Mouse (Mus musculus) limb, embryonic 12.5 days (tissue): ENCODE data around the gene Krtap4-13. TPM values are rescaled to one million over a fixed set of nuclear protein-coding genes. Genes with fewer than 3 reads are reported as not detected.
"Not testable (repeated sequence)": the region's sequence is repeated elsewhere in the genome, so short reads cannot be mapped to it uniquely, and the experiment has no call there.

Experiments used
- ATAC-seq: fragments of 200-750 bp; cut with Nextera tagmentation; 2 replicates; pipeline ENCODE4 v1.8.0; 2017; ENCODE audit warnings: low read depth, moderate TSS enrichment; ENCODE audit not compliant: insufficient number of reproducible peaks, insufficient read depth, low FRiP score, low TSS enrichment
- H3K27ac ChIP-seq: fragments of 300-500 bp; sonication (generic); 2 replicates; pipeline ENCODE4 v1.5.1; 2016; ENCODE audit warnings: mild to moderate bottlenecking, moderate library complexity
- H3K27me3 ChIP-seq: fragments of 300-500 bp; sonication (generic); 2 replicates; pipeline ENCODE4 v1.6.1; 2016; ENCODE audit warnings: mild to moderate bottlenecking, moderate library complexity
- H3K36me3 ChIP-seq: fragments of 300-500 bp; sonication (generic); 2 replicates; pipeline ENCODE4 v1.6.1; 2016; ENCODE audit warnings: mild to moderate bottlenecking, moderate library complexity
- H3K4me1 ChIP-seq: fragments of 300-500 bp; sonication (generic); replicated peaks from 2 replicates; pipeline ENCODE4 v1.6.1; 2016
- H3K4me2 ChIP-seq: fragments of 300-500 bp; sonication (generic); 2 replicates; pipeline ENCODE4 v1.6.1; 2016; ENCODE audit warnings: mild to moderate bottlenecking, moderate library complexity
- H3K4me3 ChIP-seq: fragments of 300-500 bp; sonication (generic); replicated peaks from 2 replicates; pipeline ENCODE4 v1.5.1; 2016; ENCODE audit warnings: mild to moderate bottlenecking
- H3K9ac ChIP-seq: fragments of 300-500 bp; sonication (generic); replicated peaks from 2 replicates; pipeline ENCODE4 v1.6.1; 2016; ENCODE audit warnings: mild to moderate bottlenecking, moderate library complexity
- H3K9me3 ChIP-seq: fragments of 300-500 bp; sonication (generic); 2 replicates; pipeline ENCODE4 v1.6.1; 2016; ENCODE audit warnings: mild to moderate bottlenecking, moderate library complexity
- WGBS: fragments of 180-500 bp; shearing (Covaris S2); methylation state at CpG from one replicate; pipeline ENCODE4 v1.1.7; 2016; 5-methylcytosine and 5-hydroxymethylcytosine counted together
- polyA plus RNA-seq: library from polyadenylated mRNA; unstranded; fragments of >200 nt; fragmentation: Nextera tagmentation; extraction: Ambion mirVana; gene quantifications from 2 replicates; pipeline ENCODE4 v1.2.1, GENCODE M21; 2016

Krtap4-13 gene
- polyA plus RNA-seq = not detected in 2 replicates

GRCm38 (mm10) chr11:99809792-99810191 lies at the start of gene Krtap4-13:
TSS of gene Krtap4-13 (minus strand) at chr11:99809892.
- H3K36me3 ChIP-seq, ATAC-seq, H3K27me3 ChIP-seq, H3K9ac ChIP-seq, H3K4me1 ChIP-seq, H3K9me3 ChIP-seq, H3K4me3 ChIP-seq, H3K27ac ChIP-seq, H3K4me2 ChIP-seq: not testable (repeated sequence)

- ATAC-seq = no peak
- WGBS = 82% methylated on average over 2 of the region's 2 CpGs
- no peak overlapping the region for H3K4me2 ChIP-seq
- no peaks in the 10 kb centered on the region for H3K9me3 ChIP-seq
- no peaks in the 10 kb centered on the region for H3K4me1 ChIP-seq
- no peaks in the 10 kb centered on the region for H3K36me3 ChIP-seq
- no peak overlapping the region for H3K9ac ChIP-seq
- H3K27ac ChIP-seq = no peak overlapping the region
- H3K4me3 ChIP-seq = no peak overlapping the region
- H3K27me3 ChIP-seq = no peaks in the 10 kb centered on the region
Observed at GRCm38 (mm10) chr11:99858761-99859160, 49.1 kb upstream of the Krtap4-13 start.

GRCm38 (mm10) chr11:99857617-99858016 lies 47.9 kb upstream of the Krtap4-13 start, which contains the start of gene Gm11568:
TSS of gene Gm11568 (plus strand) at chr11:99857917.
- ATAC-seq = no peak
- WGBS = 92% methylated on average over 2 of the region's 2 CpGs
- no peak within 1 kb of the TSS for H3K27ac ChIP-seq

GRCm38 (mm10) chr11:99854121-99854520 lies 44.4 kb upstream of the Krtap4-13 start:
- Histone ChIP-seq H3K4me2 (no peak overlapping the region), H3K4me1 (no peaks in the 10 kb centered on the region)
- no peak for ATAC-seq

More at GRCm38 (mm10) chr11:99857617-99858016, 47.9 kb upstream of the Krtap4-13 start, which contains the start of gene Gm11568:
- Histone ChIP-seq H3K4me1 (no peaks in the 10 kb centered on the region), H3K4me3 (no peak within 1 kb of the TSS), H3K36me3 (no peaks in the 10 kb centered on the region), H3K9ac (no peak within 1 kb of the TSS), H3K4me2 (no peak within 1 kb of the TSS), H3K27me3 (no peaks in the 10 kb centered on the region), H3K9me3 (no peaks in the 10 kb centered on the region)

GRCm38 (mm10) chr11:99851508-99851907 lies 41.8 kb upstream of the Krtap4-13 start, which contains the start of gene Krtap4-16:
TSS of gene Krtap4-16 (minus strand) at chr11:99851608.
- no peak for ATAC-seq
- Histone ChIP-seq H3K36me3 (no peaks in the 10 kb centered on the region), H3K27ac (no peak within 1 kb of the TSS)

More at GRCm38 (mm10) chr11:99854121-99854520, 44.4 kb upstream of the Krtap4-13 start:
- Histone ChIP-seq H3K9ac (no peak overlapping the region), H3K9me3 (peaks cover 7% of the 10 kb centered on the region; the same call in 1 of the 2 replicates), H3K27ac (no peak overlapping the region), H3K4me3 (no peak overlapping the region), H3K27me3 (no peaks in the 10 kb centered on the region), H3K36me3 (no peaks in the 10 kb centered on the region)
- 49% methylated on average over 3 of the region's 3 CpGs for WGBS

GRCm38 (mm10) chr11:99846746-99847145 lies 37.1 kb upstream of the Krtap4-13 start:
- Histone ChIP-seq H3K9ac (no peak overlapping the region), H3K4me2 (no peak overlapping the region), H3K27ac (no peak overlapping the region), H3K27me3 (no peaks in the 10 kb centered on the region), H3K36me3 (no peaks in the 10 kb centered on the region), H3K4me1 (no peaks in the 10 kb centered on the region), H3K9me3 (peaks cover 7% of the 10 kb centered on the region; the same call in 1 of the 2 replicates), H3K4me3 (no peak overlapping the region)
- ATAC-seq = no peak
- 82% methylated on average over 2 of the region's 2 CpGs for WGBS

More at GRCm38 (mm10) chr11:99851508-99851907, 41.8 kb upstream of the Krtap4-13 start, which contains the start of gene Krtap4-16:
- H3K4me2 ChIP-seq = no peak within 1 kb of the TSS
- peaks cover 7% of the 10 kb centered on the region; the same call in 1 of the 2 replicates for H3K9me3 ChIP-seq
- H3K9ac ChIP-seq = no peak within 1 kb of the TSS
- H3K4me3 ChIP-seq = no peak within 1 kb of the TSS
- H3K4me1 ChIP-seq = no peaks in the 10 kb centered on the region
- no peaks in the 10 kb centered on the region for H3K27me3 ChIP-seq

GRCm38 (mm10) chr11:99842185-99842584 lies 32.5 kb upstream of the Krtap4-13 start:
- H3K9me3 ChIP-seq = 0 out of 2 replicates have a peak, but pooled peaks cover 3% of the 10 kb centered on the region
- no peaks in the 10 kb centered on the region for H3K36me3 ChIP-seq
- no peak for ATAC-seq
- no peaks in the 10 kb centered on the region for H3K27me3 ChIP-seq
- no peaks in the 10 kb centered on the region for H3K4me1 ChIP-seq
- H3K4me2 ChIP-seq = no peak overlapping the region
- no peak overlapping the region for H3K9ac ChIP-seq
- no peak overlapping the region for H3K27ac ChIP-seq
- 15% methylated on average over 1 of the region's 1 CpGs for WGBS
- H3K4me3 ChIP-seq = no peak overlapping the region

GRCm38 (mm10) chr11:99837966-99838365 lies 28.3 kb upstream of the Krtap4-13 start, which contains the start of gene 2300003K06Rik:
TSS of gene 2300003K06Rik (minus strand) at chr11:99838066.
- Histone ChIP-seq H3K27me3 (no peaks in the 10 kb centered on the region), H3K4me1 (no peaks in the 10 kb centered on the region), H3K27ac (no peak within 1 kb of the TSS), H3K9ac (no peak within 1 kb of the TSS), H3K4me3 (no peak within 1 kb of the TSS), H3K36me3 (no peaks in the 10 kb centered on the region), H3K9me3 (0 out of 2 replicates have a peak, but pooled peaks cover 6% of the 10 kb centered on the region), H3K4me2 (no peak within 1 kb of the TSS)
- no peak for ATAC-seq
- WGBS = 77% methylated on average over 1 of the region's 1 CpGs

GRCm38 (mm10) chr11:99815566-99815965 lies 5.9 kb upstream of the Krtap4-13 start, which contains the start of gene Gm11564:
TSS of gene Gm11564 (minus strand) at chr11:99815666.
- not testable (repeated sequence) for ATAC-seq, H3K27ac ChIP-seq

GRCm38 (mm10) chr11:99804346-99804745 lies 5.3 kb downstream of the Krtap4-13 start, which contains the start of gene Gm11554:
TSS of gene Gm11554 (minus strand) at chr11:99804446.
- ATAC-seq, H3K4me1 ChIP-seq, H3K27me3 ChIP-seq, H3K27ac ChIP-seq, H3K4me2 ChIP-seq, H3K36me3 ChIP-seq, H3K4me3 ChIP-seq, H3K9me3 ChIP-seq, H3K9ac ChIP-seq: not testable (repeated sequence)
- no CpG with 5 or more reads among the region's 1 CpGs for WGBS

More at GRCm38 (mm10) chr11:99815566-99815965, 5.9 kb upstream of the Krtap4-13 start, which contains the start of gene Gm11564:
- 87% methylated on average over 2 of the region's 2 CpGs for WGBS
- not testable (repeated sequence) for H3K4me3 ChIP-seq, H3K27me3 ChIP-seq, H3K9ac ChIP-seq, H3K9me3 ChIP-seq, H3K4me2 ChIP-seq, H3K4me1 ChIP-seq, H3K36me3 ChIP-seq

- not testable (repeated sequence) for ATAC-seq, H3K9ac ChIP-seq, H3K36me3 ChIP-seq, H3K4me3 ChIP-seq, H3K4me2 ChIP-seq, H3K9me3 ChIP-seq, H3K27ac ChIP-seq, H3K27me3 ChIP-seq, H3K4me1 ChIP-seq
- no CpG with 5 or more reads among the region's 1 CpGs for WGBS
Observed at GRCm38 (mm10) chr11:99798832-99799231, 10.9 kb downstream of the Krtap4-13 start, which contains the start of gene Gm11569. TSS of gene Gm11569 (minus strand) at chr11:99798932.

- Histone ChIP-seq H3K9ac (no peak within 1 kb of the TSS), H3K27ac (no peak within 1 kb of the TSS), H3K4me2 (no peak within 1 kb of the TSS), H3K27me3 (no peaks in the 10 kb centered on the region), H3K4me1 (no peaks in the 10 kb centered on the region), H3K9me3 (no peaks in the 10 kb centered on the region), H3K36me3 (no peaks in the 10 kb centered on the region), H3K4me3 (no peak within 1 kb of the TSS)
- no peak for ATAC-seq
- WGBS = 80% methylated on average over 2 of the region's 2 CpGs
Observed at GRCm38 (mm10) chr11:99793367-99793766, 16.3 kb downstream of the Krtap4-13 start, which contains the start of gene Gm11596. TSS of gene Gm11596 (minus strand) at chr11:99793467.
